Mouse (Mus musculus): Measurements from ENCODE around the gene Hdc.

The Hdc gene

GRCm38 (mm10) chr2:126551244-126551890, 67.7 kb downstream of the Hdc start:
- DNase-seq, result no peak

GRCm38 (mm10) chr2:126549681-126550080, 69.4 kb downstream of the Hdc start:
- DNase-seq, result no peak

- no peak for DNase-seq
Observed at GRCm38 (mm10) chr2:126546392-126546791, 72.7 kb downstream of the Hdc start.

GRCm38 (mm10) chr2:126545297-126545696, 73.8 kb downstream of the Hdc start:
- DNase-seq, result no peak

Measured in cerebellum, adult 11-12 months (tissue).